Mouse (Mus musculus): ENCODE results near the gene Ankrd23. TPM values are rescaled to one million over a fixed set of nuclear protein-coding genes. Genes with fewer than 3 reads are reported as not detected.

Gene Ankrd23
- polyA plus RNA-seq, 1 experiment = 5.6 TPM

GRCm38 (mm10) chr1:36574196-36574955, 37.7 kb upstream of the Ankrd23 start:
- TF ChIP-seq FLI1 (IDR thresholded peaks at IDR 0.05; ENCODE audit: low read length) (no peak), GATA1 (IDR thresholded peaks at IDR 0.05; ENCODE audit: borderline replicate concordance, low read length) (no peak)
- Histone ChIP-seq H3K36me3 (replicated peaks; ENCODE audit: low read length) (no peaks in the 10 kb centered on the region), H3K4me1 (peaks cover 33% of the 10 kb centered on the region)

GRCm38 (mm10) chr1:36573524-36573923, 36.8 kb upstream of the Ankrd23 start:
- Histone ChIP-seq H3K4me3 (replicated peaks) (no peak overlapping the region), H3K4me1 (peaks cover 40% of the 10 kb centered on the region), H3K36me3 (replicated peaks; ENCODE audit: low read length) (no peaks in the 10 kb centered on the region), H3K9me3 (no peaks in the 10 kb centered on the region), H3K27me3 (replicated peaks) (peaks cover 86% of the 10 kb centered on the region)
- TF ChIP-seq GATA1 (IDR thresholded peaks at IDR 0.05; ENCODE audit: borderline replicate concordance, low read length) (no peak), FLI1 (IDR thresholded peaks at IDR 0.05; ENCODE audit: low read length) (no peak)

More at GRCm38 (mm10) chr1:36574196-36574955, 37.7 kb upstream of the Ankrd23 start:
- no peak overlapping the region for H3K4me3 ChIP-seq (replicated peaks)
- no peaks in the 10 kb centered on the region for H3K9me3 ChIP-seq
- peaks cover 85% of the 10 kb centered on the region for H3K27me3 ChIP-seq (replicated peaks)

GRCm38 (mm10) chr1:36572709-36573108, 36.0 kb upstream of the Ankrd23 start:
- Histone ChIP-seq H3K4me1 (peaks cover 40% of the 10 kb centered on the region), H3K4me3 (replicated peaks) (no peak overlapping the region), H3K36me3 (replicated peaks; ENCODE audit: low read length) (no peaks in the 10 kb centered on the region), H3K27me3 (replicated peaks) (peaks cover 87% of the 10 kb centered on the region), H3K9me3 (no peaks in the 10 kb centered on the region)
- TF ChIP-seq GATA1 (IDR thresholded peaks at IDR 0.05; ENCODE audit: borderline replicate concordance, low read length) (no peak), FLI1 (IDR thresholded peaks at IDR 0.05; ENCODE audit: low read length) (no peak)

- Histone ChIP-seq H3K9me3 (no peaks in the 10 kb centered on the region), H3K4me3 (replicated peaks) (peak overlapping the region; percentile 7), H3K36me3 (replicated peaks; ENCODE audit: low read length) (no peaks in the 10 kb centered on the region), H3K4me1 (peaks cover 40% of the 10 kb centered on the region), H3K27me3 (replicated peaks) (peaks cover 84% of the 10 kb centered on the region)
- no peak for TF ChIP-seq GATA1 (IDR thresholded peaks at IDR 0.05; ENCODE audit: borderline replicate concordance, low read length)
- no peak for TF ChIP-seq FLI1 (IDR thresholded peaks at IDR 0.05; ENCODE audit: low read length)
These were observed 35.5 kb upstream of the Ankrd23 start for GRCm38 (mm10) chr1:36572140-36572700.

GRCm38 (mm10) chr1:36571627-36572026, 34.9 kb upstream of the Ankrd23 start:
- peaks cover 43% of the 10 kb centered on the region for H3K4me1 ChIP-seq
- peaks cover 84% of the 10 kb centered on the region for H3K27me3 ChIP-seq (replicated peaks)
- H3K36me3 ChIP-seq (replicated peaks; ENCODE audit: low read length) = no peaks in the 10 kb centered on the region
- H3K4me3 ChIP-seq (replicated peaks) = peak overlapping the region; percentile 79
- no peaks in the 10 kb centered on the region for H3K9me3 ChIP-seq
- TF ChIP-seq GATA1 (IDR thresholded peaks at IDR 0.05; ENCODE audit: borderline replicate concordance, low read length) = no peak
- no peak for TF ChIP-seq FLI1 (IDR thresholded peaks at IDR 0.05; ENCODE audit: low read length)

GRCm38 (mm10) chr1:36570320-36570719, 33.6 kb upstream of the Ankrd23 start:
- no peak for TF ChIP-seq FLI1 (IDR thresholded peaks at IDR 0.05; ENCODE audit: low read length)
- TF ChIP-seq GATA1 (IDR thresholded peaks at IDR 0.05; ENCODE audit: borderline replicate concordance, low read length) = no peak
- H3K36me3 ChIP-seq (replicated peaks; ENCODE audit: low read length) = no peaks in the 10 kb centered on the region
- peaks cover 86% of the 10 kb centered on the region for H3K27me3 ChIP-seq (replicated peaks)
- no peak overlapping the region for H3K4me3 ChIP-seq (replicated peaks)
- peaks cover 46% of the 10 kb centered on the region for H3K4me1 ChIP-seq
- H3K9me3 ChIP-seq = no peaks in the 10 kb centered on the region

- TF ChIP-seq FLI1 (IDR thresholded peaks at IDR 0.05; ENCODE audit: low read length) (no peak), GATA1 (IDR thresholded peaks at IDR 0.05; ENCODE audit: borderline replicate concordance, low read length) (no peak)
- Histone ChIP-seq H3K9me3 (no peaks in the 10 kb centered on the region), H3K4me1 (peaks cover 47% of the 10 kb centered on the region)
These were observed 33.1 kb upstream of the Ankrd23 start for GRCm38 (mm10) chr1:36569694-36570276.

GRCm38 (mm10) chr1:36568776-36569175, 32.1 kb upstream of the Ankrd23 start:
- peaks cover 92% of the 10 kb centered on the region for H3K27me3 ChIP-seq (replicated peaks)
- H3K9me3 ChIP-seq = no peaks in the 10 kb centered on the region
- no peaks in the 10 kb centered on the region for H3K36me3 ChIP-seq (replicated peaks; ENCODE audit: low read length)
- H3K4me3 ChIP-seq (replicated peaks) = no peak overlapping the region
- H3K4me1 ChIP-seq = peaks cover 57% of the 10 kb centered on the region
- TF ChIP-seq GATA1 (IDR thresholded peaks at IDR 0.05; ENCODE audit: borderline replicate concordance, low read length) = no peak
- TF ChIP-seq FLI1 (IDR thresholded peaks at IDR 0.05; ENCODE audit: low read length) = no peak

More at GRCm38 (mm10) chr1:36569694-36570276, 33.1 kb upstream of the Ankrd23 start:
- H3K36me3 ChIP-seq (replicated peaks; ENCODE audit: low read length) = no peaks in the 10 kb centered on the region
- H3K27me3 ChIP-seq (replicated peaks) = peaks cover 89% of the 10 kb centered on the region
- no peak overlapping the region for H3K4me3 ChIP-seq (replicated peaks)

- Histone ChIP-seq H3K4me1 (peaks cover 62% of the 10 kb centered on the region), H3K36me3 (replicated peaks; ENCODE audit: low read length) (no peaks in the 10 kb centered on the region), H3K9me3 (no peaks in the 10 kb centered on the region), H3K4me3 (replicated peaks) (no peak overlapping the region), H3K27me3 (replicated peaks) (peaks cover 92% of the 10 kb centered on the region)
- TF ChIP-seq FLI1 (IDR thresholded peaks at IDR 0.05; ENCODE audit: low read length) (no peak), GATA1 (IDR thresholded peaks at IDR 0.05; ENCODE audit: borderline replicate concordance, low read length) (no peak)
These were observed 31.3 kb upstream of the Ankrd23 start for GRCm38 (mm10) chr1:36567818-36568603.
